Mouse (Mus musculus): ENCODE results near the gene Dlgap1.

Gene Dlgap1

DNA sequence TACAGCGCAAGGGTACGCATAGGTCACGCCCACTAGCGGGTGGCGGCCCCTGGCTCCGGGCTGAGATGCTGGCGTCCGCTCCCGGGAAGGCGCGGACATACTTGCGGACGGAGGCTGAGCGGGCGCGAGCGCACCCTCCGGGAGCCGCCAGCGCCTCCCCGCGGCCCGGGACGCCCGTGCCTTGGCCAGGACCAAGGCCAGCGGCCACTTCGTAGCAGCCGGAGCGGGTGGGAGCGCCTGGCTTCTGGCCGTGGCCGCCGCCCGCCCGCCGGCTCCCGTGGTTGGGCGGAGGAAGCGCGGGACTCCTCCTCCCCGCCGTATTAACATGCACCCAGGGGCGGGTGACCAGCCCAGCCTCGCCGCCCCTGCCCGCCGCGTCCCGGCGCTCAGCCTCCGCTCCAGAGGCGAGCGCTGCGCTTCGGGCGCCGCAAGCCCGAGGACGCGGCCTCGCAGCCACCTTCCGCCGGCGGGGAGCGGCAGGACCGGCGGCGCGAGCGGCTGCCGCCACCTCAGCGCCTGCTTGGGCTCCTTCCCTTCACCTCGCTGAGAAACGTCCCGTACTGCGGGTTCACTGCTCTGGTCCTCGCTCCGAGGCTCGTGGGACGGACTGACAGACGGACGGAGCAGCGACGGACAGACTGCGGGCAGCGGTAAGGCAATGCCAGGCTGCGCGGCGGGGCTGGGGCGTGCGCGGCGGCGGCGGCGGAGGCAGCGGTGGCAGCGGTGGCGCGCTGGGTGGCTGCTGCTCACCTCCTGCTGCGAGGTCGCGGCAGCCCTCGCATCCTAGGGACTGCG is at the start of gene Dlgap1:
Gene Dlgap1, plus strand, starts transcription at position 53 of the 795 bp plus-strand sequence.
- no peak for DNase-seq

DNA sequence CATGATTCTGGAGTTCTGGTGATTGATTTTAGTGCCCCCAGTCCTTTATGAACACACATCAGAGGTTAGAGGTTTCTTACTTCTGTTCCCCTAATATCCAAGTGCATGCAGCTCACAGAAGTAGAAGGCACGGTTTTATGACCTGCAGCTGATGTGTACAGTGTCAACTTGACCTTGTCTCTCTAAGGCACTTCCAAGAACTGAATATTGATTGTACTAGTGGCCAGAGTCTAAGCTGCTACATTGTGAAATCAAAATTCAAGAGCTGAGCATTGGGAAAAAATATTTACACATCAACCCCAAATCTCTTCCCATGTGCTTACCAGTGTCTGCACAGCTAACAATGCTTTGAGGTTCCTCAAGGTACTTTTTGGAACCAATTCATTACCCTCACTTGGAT is 13.9 kb upstream of the Dlgap1 start:
- no peak for DNase-seq

DNA sequence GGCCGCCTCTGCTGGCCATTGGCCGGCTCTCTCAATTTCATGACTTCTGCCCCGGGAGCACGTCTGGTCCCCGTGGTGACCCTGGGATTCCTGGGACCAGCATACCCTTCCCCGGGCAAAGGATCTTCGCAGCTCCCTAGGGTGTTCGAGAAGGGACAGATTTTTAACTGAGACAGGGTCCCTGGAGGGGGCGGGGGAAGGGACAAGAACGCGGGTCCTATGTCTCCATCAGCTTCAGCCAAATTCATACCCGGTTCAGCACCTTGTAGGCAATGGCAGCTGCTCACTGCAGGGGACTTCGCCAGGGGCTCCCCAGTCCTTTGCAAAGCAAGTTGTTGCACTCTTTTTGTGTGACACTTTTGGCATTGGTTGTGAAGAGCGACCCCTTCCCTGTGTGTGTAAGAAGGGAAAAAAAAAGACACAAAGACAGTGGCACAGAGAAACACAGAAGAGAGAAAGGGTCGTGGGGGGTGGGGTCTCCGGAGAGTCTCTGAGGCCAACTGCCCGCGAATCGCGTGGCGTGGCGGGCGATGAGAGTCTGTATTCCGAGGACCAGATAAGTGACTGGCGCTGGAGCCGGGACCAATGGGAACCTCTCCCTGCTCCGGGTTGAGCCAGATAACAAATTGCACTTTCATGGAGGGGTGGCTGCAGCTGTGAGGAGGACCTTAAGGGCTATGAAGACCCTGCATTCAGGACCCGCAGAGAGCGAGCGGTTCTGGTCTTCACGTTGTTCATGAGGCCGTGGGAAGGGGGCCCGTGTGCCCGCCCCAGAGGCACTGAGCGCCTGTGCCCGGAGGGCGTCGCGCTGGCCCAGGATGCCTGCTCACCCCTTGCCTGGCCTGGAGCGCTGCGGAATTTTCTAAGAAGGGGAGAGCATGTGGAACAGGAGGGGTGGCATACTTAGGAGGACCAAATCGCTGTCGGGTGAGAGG is 1.2 kb downstream of the Dlgap1 start:
- DNase-seq, result no peak

DNA sequence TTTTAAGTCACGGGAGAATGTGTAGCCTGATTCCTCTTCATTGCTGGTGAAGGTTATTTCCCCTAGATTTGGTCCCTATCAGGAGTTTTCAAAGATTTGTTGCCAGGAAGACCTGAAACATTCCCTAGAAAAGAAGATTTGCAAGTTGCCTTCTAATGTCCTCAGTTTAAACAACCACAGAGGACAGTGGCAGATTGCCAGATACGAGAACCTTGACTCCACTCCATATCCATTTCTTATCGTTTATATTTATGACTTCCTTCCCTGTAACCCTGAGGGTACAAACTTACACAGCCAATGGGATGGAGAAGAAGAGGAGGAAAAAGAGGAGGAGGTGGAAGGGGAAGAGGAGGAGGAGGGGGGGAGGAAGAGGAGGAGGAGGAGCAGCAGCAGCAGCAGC is 4.2 kb downstream of the Dlgap1 start:
- DNase-seq, result no peak

DNA sequence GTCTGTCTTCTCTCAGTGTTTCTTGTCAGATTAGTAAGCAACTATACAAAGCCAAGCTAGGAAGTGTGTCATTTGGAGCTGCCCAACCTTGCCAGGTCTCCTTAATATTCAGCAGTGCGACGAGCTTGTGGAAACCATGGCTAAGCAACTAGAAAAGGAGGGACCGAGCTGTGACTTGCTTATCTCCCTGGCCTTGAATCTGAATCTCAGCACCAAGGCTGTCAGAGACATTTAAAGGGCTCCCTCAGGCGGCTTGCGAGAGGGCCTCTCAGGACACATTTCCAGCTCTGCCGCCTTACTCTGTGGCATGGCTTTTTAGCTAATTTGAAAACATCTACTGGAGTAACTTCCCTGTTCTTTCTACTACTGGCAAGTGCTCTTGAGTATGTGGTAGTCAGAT is 5.1 kb downstream of the Dlgap1 start:
- no peak for DNase-seq

DNA sequence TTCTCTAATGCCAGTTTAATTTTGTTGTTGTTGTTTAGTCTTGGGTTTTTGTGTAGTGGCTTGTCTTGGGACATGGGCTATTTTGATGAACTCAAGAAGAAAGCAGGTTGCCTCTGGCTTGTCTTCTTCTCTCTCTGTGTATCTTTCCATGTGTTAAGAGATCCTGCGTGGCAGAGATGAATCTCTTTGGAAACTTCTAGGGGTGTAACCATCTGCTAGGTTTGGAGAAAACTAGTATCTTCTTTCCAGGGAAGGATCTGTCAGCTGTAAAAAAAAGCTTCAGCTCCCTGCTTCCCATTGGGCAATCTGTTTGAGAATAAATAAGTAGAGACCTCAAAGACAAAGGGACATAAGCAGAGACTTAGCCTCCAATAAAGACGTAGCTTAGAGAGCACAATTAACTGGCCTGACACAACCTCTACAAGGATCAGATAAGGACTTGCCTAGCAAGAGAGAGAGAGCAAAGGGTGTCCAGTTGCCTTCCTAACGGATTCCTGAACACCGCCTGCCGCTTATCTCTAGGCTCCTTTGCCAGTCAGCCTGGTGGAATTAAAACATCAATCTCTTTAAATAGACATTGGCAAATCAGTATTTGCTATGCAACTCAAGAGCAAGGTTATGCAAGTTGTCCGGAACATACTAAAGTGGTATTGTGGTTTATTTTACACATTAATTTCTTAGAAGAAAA is 13.5 kb downstream of the Dlgap1 start:
- no peak for DNase-seq

DNA sequence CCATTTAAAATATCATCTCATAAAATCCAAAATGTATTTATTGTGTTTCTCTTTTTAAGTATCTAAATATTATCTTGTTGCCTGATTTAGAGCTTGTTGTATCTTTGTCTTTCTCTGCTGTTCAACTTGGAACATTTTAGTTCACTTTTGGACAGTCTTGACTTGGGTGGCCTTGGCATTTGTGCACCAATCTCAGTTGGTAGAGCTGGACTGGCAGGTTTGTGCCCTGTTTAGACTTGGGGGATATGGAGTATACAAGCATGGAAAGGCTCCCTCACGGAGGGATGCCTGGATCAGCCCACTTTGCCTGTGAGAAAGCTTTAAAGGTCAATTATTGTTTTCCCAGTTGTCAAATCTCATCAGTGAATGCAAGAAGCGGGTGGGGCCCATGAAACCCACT is 27.5 kb downstream of the Dlgap1 start:
- no peak for DNase-seq

DNA sequence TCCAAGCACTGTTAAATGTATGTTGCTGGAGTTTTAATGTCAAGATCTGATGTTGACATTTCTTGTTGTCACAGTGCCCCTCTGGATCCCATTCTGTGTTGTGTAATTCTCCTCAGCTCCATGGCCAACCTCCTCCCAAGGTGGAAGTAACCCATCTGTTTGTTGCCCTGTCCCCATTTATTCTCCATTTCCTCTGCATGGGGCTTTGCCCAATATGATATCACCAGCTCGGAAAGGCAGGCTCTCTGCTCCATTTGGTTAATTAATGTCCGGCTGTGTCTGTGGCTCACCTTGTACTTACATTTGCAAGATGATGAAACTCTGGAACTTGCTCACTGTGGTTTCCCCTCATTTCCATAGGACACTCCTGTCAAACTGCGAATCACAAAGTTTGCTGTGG is 33.2 kb downstream of the Dlgap1 start:
- DNase-seq, result no peak

DNA sequence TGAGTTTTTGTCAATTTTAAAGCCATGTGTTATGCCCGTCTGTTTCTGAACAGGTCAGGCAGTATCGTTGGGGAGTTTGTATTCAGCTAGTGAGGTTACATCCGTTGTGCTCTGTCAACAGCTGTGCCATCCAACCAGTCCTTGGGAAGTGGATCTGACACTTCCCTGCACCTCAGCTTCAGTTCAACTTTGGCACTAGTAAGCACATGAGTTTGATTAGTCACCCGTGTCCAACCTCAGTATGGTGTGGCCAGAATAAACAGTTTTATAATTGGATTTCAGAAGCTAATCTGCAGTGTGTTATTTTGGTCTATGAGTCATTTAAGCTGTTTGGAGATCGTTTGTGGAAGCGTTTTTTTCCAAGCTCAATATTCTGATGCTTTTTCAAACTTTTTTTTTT is 35.8 kb downstream of the Dlgap1 start:
- DNase-seq, result no peak

DNA sequence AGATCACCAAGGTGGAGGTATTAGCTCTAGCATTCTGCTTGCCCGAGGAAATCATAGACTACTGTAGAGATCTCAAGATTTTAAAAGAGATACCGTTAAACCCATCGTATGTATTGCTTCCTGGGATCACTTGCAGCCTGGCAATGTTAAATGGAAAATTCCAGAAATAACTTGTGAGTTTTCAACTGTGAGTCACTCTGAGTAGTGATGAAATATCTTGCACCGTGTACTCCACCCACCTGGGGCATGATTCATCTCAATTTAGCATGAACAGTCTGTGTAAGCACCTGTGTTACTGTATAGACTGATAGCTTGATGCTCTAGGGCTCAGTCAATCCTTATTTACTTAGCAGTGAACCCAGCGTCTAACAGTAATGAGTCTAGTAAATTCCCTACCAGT is 38.7 kb downstream of the Dlgap1 start:
- no peak for DNase-seq

DNA sequence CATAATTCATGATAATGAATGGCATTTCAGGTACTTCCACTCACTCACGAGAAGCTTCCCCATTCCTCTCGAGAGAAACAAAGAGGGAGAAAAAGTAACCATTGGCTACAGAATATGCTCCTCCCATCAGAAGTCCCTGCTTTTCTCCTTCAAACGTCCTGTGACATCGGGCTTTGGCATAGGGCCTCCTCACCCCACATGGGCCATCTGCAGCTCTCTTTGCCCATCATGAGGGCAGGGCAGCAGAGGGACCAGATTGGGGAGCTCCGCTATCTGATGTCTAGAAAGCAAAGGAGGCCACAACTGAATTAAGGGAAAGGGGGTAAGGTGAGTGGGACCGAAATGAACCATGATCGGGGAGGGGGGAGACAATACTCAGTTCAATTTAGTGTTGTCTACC is 47.6 kb downstream of the Dlgap1 start:
- DNase-seq, result no peak

DNA sequence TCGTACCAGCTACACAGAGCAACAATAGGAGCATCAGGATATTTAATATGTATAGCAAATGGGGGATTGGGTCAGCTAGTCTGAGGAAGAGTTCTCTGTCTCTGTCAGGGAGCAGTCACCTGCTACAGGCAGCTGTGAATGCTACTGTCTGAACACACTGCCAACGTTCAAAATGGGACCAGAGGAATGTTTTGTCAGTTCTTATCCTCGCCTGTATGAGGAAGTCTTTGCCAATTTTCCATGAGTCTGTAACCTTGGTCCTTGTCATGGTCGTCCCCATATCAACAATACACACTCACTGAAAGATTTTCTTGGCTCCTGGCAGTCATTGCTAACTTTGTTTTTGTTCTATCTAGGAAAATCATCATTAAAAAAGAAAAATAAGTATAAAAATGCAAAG is 51.5 kb downstream of the Dlgap1 start:
- DNase-seq, result no peak

DNA sequence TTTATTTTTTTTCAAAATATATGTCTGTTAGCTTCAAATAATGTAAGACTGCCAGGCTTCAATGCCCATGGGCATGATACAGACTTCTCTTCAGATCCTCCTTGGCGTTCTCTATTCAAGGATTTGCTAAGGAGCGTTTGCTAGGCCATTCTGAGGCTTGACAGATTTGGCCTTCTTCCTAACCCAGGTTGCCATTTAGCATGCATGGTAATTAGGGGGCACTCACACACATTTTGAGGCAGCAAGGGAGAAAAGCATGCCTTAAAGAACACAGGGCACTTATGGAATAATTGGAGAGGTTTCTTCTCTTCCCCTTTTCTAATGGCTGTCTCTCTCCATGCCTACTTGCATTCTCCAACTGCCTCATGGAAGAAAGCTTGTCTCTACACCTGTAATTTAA is 53.7 kb downstream of the Dlgap1 start:
- no peak for DNase-seq

DNA sequence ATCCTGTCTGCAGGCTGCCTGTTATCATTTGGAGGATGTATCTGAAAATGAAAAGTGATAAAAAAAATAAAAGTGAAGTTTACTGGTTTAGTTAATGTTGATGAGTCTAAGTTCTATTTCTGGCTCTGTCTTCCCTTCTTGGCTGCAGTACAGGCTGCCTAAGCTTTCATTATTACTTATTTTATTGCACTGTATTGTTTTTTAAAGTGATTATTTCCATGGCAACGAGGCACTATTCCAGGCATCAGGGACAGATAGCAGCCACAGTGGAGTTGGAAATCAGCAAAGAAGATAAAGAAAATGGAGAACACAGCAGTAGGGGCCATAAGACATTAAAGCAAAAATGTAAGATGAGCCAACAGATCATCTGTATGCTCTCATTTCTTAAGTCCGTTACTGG is 66.0 kb downstream of the Dlgap1 start:
- no peak for DNase-seq

DNA sequence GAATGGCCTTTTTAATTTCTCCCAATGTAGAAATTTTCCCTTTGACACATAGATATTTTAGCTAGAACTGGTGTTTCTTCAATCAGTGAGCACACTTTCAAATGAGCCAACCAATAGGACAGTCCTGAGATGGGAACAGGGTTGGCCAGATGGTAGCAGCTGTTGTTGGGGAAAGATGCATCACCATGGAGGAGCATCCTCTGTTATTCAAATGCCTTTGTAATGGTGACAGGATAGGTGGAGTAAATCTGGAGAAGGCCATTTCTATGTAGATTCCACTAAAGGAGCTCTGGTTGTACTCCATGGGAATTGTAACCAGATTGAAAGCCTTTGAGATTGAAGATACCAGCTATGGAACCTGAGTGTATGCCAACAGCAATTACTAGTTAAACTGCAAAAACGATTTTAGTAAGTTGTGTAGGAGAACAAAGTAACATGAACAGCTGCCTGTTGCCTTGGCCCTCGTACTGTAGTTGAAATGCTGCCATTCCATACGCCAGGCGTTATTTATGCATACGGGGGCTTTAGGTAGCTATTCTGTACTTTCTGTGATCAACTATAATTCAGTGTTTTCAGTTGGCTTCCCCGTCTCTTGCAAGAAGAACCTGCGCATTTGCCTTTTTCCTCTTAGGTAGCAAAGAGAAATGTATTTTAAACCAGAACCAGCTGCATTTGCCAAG is 72.0 kb downstream of the Dlgap1 start:
- no peak for DNase-seq

DNA sequence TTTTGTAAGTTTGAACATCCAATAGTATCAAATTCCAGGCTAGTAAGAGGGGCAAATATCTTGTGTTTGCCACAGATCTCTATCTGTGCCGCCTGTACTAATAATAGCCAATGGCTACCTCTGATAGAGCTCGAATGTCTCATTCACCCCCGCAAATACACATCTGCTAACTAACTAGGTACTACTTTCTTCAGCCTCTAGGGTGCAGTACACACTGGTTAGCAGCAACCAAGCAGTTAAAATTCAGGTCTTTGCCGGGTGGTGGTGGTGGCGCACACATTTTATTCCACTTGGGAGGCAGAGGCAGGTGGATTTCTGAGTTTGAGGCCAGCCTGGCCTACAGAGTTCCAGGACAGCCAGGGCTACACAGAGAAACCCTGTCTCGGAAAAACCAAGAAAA is 99.4 kb downstream of the Dlgap1 start:
- no peak for DNase-seq

DNA sequence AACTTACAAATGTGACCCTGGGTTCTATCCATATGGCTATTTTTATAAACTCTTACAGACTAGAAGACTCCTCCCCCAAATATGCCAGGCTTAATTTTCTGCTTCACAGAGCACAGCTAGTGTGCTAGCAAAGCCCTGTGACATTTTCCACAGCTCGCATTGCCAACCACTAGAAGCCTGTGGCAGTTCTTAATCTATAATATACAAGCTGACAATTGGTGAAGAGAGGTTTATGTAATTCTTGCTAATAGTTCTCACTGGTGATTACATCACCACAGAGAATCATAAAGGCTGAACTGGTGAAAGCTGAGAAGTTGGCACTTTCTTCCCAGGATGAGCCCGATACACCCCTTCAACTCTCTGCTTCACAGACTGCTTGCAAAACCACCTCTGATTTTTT is 103.2 kb downstream of the Dlgap1 start:
- DNase-seq, result no peak

DNA sequence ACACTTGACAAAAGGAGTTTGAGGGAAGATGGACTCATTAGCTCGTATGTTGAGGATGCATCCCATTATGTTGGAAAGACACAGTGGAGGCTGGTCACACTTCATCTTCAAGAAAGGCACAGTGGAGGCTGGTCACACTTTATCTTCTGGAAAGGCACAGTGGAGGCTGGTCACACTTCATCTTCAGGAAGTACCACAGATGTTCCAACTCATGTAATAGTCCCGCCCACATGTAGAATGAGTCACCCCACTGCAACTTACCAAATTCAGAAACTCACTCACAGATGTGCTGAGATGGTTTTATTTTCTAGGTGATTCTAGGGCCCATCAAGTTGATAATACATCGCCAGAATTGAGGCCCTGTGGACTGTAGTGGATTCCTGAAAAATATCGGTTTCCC is 119.3 kb downstream of the Dlgap1 start:
- no peak for DNase-seq

DNA sequence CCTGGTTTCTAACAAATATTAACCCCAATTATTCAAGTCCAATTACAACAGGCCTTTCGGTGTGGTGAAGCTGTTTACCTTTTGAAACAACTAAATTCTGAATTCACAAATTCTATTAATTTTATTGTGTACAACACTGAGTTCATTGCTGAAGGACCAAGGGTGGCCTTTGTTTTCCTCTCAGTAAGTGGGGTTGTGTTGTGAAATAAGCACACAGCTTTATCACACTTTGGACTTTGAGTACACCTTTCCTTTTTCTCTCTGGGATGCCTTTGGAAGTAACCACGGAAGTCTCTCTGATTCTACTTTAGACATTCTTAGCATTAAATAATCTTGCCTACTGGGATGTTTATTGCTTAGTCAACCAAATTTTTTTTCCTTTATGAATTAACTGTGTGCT is 121.9 kb downstream of the Dlgap1 start:
- DNase-seq, result no peak

DNA sequence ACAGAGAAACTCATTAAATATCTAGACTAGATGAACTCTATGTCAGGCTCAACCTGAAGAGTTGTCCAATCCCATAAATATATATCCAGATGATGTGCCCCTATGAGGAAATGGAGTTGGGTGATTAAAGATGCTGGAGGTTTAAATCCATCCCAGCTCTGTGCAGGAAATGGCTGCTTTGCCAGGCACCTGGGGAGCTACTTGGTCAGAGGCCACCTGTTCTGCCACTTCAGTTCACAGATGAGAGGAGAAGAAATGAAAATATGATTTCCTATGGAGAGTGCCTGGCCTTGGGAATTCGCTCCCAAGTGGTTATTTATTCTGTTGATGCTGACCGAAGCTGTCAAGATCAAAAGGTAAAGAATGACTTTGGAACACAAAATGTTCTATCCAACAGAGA is 160.3 kb downstream of the Dlgap1 start:
- no peak for DNase-seq

DNA sequence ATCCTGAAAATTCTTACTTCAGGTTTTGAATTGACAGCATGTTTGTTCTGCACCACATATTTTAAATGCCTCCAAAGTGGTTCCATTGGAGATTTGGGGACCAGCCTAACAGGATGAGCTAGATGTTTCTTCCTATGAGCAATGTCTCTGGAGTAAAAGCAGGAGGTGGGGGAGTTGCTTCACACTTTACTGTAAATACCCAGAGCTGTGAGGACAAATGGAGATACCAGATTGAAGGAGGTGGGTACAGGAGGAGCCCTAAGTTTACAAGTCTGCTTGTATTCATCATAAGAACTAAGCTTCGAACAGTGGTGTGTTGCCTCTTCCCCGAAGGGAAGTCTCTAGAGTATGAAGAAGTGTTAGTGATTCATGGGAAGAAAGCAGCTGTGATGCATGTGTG is 201.0 kb downstream of the Dlgap1 start:
- no peak for DNase-seq

DNA sequence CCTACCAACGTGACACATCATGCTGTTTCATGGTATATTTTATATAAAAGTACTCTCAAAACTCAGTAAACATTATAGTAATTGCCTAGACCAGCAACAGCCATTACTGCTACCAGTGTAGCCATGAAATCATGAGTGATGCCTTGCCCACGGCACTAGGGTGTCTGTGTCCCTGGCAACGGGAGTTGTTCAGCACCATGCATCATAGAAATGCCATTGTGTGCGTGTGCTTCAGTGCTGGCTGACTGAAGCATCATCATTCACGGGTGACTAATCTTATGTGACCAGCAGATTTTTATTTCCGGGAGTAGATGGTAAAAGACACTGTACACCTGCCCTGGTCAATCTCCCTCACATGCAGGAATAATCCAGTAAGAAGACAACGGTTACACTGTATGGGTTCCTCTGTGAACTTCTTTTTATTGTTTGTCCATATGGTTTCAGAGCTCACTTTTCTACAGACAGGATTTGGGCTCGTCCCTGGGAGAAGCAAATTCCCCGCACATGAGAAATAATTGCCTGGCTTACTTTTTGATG is 203.7 kb downstream of the Dlgap1 start:
- no peak for DNase-seq

DNA sequence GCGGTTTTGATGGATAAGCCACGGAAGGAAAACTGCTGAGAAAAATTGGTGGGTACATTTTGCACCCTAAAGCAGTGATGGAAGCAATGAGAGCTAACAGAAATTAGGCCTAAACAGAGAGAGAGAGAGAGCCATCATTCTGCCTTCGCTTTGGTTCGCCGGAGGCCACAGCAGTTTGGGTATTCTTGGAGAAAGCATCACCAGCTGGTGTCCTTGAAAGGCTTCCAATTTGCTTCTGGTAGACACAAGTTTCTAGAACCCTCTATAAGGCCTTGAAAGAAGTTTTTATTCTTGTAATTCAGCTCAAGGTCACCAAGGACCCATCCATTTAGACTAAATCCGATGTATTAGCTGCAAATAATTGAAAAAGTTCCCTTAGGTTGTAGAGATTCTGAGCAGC is 205.0 kb downstream of the Dlgap1 start:
- DNase-seq, result no peak

Measured in thymus, postnatal 25 days (tissue).